Mouse (Mus musculus) CD4-positive helper T cell, adult 2 months (primary cell): Measurements from ENCODE around the gene 9930111J21Rik2.
"Not testable (repeated sequence)": the region's sequence is repeated elsewhere in the genome, so short reads cannot be mapped to it uniquely, and the experiment has no call there.

Experiments
- DNase-seq: peaks from one replicate; pipeline ENCODE4 v3.0.0-alpha.2; 2012; ENCODE audit warnings: low read depth, missing footprints, low spot score

Gene 9930111J21Rik2

DNA sequence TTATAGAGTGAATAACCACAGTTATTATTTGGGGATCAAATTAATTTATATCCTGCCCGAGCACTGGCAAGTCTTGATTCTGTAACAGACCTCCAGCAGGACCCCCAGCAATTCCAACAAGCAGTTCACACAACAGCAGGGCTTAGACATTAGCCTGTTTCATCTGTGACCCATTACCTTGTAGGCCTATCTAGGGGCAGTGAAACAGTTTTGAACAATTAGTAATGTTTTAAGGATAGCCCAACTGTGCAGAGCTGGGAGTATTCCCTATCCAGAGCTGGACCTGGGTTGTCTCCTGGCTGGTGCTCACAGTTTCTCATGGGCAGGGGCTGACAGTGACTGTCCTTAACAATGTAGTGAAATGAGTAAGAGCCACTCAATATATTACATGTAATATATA is 26.0 kb upstream of the 9930111J21Rik2 start:
- DNase-seq = no peak

DNA sequence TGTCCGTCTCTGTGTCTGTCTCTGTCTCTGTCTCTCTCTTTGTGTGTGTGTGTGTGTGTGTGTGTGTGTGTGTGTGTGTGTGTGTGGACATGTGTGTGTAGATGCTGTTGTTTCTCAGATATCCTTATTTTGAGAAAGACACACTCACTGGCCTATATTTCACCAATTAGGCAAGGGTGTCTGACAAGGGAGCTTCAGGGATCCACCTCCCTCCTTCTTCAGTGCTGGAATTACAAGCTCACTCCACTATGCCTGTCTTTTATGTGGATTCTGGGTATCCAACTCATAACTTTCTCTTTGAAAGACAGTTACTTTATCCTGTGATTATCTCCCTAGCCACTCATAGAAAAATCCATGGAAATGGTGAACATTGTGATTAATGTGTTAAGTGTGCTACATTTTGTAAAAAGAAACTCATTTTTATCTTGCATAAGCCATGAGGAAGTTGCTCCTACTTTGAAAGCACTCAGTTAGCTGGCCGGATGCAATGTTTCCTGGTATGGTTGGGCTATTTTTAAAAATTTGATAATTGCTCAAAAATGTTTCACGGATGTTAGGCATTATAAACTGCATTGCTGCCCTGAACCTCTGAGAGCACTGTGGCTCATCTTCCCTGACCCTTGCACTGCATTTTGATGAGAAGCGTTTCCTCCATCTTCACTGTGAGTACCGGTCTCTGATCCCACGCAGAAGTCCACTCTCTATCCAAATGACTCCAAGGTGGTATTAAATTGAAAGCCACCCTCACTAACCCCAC is 25.1 kb upstream of the 9930111J21Rik2 start, which contains the start of gene Ifi47:
Gene Ifi47 (plus strand): TSS at position 587 of the 757 bp plus-strand sequence.
- DNase-seq = not testable (repeated sequence)

GRCm38 (mm10) chr11:49068358-49068757 is 17.3 kb upstream of the 9930111J21Rik2 start:
- no peak for DNase-seq

GRCm38 (mm10) chr11:49063713-49064469 is 12.8 kb upstream of the 9930111J21Rik2 start, which contains the start of gene Tgtp2:
Gene Tgtp2 (minus strand): TSS chr11:49064206.
- DNase-seq = peak; percentile 76

DNA sequence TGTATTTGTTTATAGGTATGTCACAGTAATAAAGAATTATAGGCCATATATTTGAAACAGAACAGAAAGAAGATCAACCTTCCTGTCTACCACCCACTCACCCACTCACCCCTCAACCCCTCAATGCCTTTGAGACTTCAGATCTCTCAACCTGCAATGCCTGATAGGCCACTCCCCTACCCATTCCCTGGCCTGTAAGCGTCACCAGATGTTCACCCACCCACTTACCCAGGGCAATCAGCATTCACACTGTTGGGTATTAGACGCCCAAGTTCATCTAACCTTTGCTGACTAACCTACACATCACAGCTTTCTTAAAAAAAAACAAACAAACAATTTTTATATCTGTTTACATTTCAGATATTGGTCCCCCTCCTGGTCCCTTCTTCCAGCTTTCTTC is 10.8 kb upstream of the 9930111J21Rik2 start:
- DNase-seq = peak; percentile 38

- DNase-seq = not testable (repeated sequence)
Observed at GRCm38 (mm10) chr11:49060061-49060460, 9.0 kb upstream of the 9930111J21Rik2 start.

- not testable (repeated sequence) for DNase-seq
Observed at GRCm38 (mm10) chr11:49051894-49052293, 852 bp upstream of the 9930111J21Rik2 start.

- not testable (repeated sequence) for DNase-seq
Observed at GRCm38 (mm10) chr11:49050064-49050463, 978 bp downstream of the 9930111J21Rik2 start.

DNA sequence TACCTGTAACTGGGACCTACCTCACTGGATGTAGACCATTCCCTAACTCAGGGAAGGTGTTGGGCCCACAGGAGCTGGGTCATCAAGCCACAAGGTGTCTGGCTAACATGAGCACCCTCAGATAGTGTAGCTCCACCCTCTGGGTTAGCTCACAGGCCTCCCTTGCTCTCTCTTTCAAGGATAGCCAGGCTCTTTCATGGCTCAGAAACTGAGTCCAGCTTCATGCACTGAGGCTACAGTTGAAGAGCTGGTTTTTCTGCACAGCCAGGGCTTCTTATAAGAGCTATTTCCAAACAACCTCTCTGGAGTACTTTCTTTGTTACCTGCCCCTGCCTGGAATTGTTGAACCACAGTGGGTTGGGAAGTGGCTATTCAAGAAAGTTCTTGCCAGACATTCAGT is 39.0 kb downstream of the 9930111J21Rik2 start:
- DNase-seq = not testable (repeated sequence)

DNA sequence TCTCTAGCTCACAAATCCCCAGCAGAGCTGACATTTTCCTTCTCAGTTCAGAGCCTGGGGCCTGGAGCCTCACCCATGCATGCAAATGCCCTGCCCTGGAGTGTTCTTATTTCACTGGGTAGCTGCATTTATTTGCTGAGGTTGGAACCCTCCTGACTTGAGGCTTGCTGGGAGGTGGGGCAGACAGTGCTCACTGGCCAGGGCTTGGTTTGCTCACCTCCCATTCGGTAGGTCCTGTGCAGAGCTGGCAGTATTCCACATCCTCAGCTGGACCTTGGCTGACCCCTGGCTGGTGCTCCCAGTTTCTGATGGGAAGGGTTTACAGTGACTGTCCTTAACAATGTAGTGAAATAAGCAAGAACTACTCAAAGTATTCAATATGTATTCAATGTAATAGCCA is 44.3 kb downstream of the 9930111J21Rik2 start:
- DNase-seq = not testable (repeated sequence)

DNA sequence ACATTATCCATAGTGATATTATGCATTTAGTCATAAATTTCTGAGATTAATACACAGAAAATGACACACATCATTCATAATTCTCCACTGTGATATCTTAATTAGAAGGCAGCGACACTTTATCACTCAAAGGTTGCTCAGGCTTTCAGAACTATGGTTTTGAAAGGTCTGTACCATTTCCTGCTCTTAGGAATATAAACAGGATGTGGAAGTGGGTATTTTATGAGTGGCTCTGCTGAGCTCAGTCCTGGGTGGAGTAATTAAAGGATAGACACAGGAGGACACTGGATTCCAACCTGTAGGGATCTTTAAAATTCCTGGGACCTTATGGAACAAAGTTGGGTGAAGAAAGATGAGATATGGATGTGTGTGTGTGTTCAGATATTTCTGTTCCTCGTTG is 44.7 kb downstream of the 9930111J21Rik2 start:
- DNase-seq = peak; percentile 20

- peak; percentile 8 for DNase-seq
Observed at GRCm38 (mm10) chr11:49000411-49000810, 50.6 kb downstream of the 9930111J21Rik2 start.

DNA sequence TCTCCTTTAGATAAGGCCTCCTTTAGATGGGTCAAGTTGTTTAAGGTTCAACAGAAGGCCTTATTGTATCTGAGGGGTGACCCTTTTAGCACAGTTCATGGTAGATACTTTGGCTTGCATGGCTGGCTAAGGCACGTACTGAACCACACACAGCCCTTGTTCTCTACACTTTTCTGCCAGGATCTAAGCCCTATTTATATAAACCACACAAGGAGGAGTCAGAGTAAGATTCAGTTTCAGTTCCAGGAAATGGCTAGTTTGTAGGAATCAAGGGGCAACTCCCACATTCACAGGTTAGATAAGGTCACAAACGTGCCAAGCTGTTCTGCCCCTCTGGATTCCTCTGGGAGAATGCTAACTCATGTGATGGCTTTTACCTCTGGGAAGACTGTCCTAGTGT is 57.0 kb downstream of the 9930111J21Rik2 start, which contains the start of gene Tgtp1:
Gene Tgtp1 (minus strand): TSS at position 155 of the 400 bp plus-strand sequence.
- DNase-seq = peak; percentile 71

DNA sequence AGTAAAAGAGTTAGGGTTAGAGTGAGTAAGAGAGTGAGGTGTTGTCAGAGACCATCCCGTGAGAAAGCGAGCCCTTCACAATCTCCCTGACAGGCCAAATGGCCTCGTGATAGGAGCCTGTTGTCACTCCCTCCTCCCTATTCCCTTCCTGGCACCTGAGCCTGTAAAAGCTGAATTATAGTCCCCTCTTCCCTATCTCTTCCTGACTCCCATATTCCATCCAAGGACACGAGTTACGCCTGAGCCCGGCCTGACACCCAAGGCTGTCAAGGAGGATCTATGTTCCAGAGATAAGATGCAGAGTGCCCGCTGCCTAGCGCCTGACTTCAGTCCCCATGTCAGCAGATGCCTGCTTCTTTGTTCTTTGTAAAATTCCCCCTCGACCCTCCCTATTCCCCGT is 57.7 kb downstream of the 9930111J21Rik2 start:
- DNase-seq = not testable (repeated sequence)

DNA sequence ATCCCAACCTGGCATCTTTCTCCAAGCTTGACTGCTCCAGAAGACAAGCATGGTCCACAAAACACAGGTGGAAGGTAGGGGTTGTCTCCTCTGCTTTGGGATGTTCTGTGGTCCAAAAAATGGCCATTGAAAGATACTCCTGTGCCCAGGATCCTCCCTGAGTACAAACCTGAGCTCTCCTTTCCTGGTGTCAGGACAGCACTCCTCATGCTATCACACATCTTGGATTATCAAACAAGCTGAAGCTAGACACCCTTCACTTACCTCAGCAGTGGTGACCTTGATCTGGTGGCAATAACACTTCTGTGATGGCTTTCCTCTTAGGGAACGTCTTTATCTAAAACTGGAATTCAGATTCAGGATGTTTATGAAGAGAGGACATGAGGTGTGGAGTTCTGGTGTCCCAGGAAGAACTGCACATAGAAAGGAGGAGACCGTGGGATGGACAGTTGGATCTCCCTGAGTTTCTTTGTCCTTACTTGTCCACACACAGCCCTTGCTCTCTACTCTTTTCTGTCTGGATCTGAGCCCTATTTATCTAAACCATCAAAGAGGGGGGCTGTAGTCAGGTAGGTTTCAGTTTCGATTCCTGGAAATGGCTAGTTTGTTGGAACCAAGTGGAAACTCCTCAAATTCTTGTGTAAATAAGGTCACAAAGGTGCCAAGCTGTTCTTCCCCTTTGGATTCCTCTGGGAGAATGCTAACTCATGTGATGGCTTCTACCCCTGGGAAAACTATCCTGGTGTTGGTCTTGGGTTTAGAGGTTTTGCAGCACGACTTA is 59.1 kb downstream of the 9930111J21Rik2 start, which contains the start of gene Gm12185:
Gene Gm12185 (minus strand): TSS at position 487 of the 781 bp plus-strand sequence.
- DNase-seq = peak; percentile 69

- peak; percentile 40 for DNase-seq
Observed at GRCm38 (mm10) chr11:48989981-48990380, 61.1 kb downstream of the 9930111J21Rik2 start.

GRCm38 (mm10) chr11:48988219-48988618 is 62.8 kb downstream of the 9930111J21Rik2 start:
- peak; percentile 7 for DNase-seq

- not testable (repeated sequence) for DNase-seq
Observed at GRCm38 (mm10) chr11:48982848-48983247, 68.2 kb downstream of the 9930111J21Rik2 start.

- not testable (repeated sequence) for DNase-seq
Observed at GRCm38 (mm10) chr11:48980052-48980451, 71.0 kb downstream of the 9930111J21Rik2 start.

DNA sequence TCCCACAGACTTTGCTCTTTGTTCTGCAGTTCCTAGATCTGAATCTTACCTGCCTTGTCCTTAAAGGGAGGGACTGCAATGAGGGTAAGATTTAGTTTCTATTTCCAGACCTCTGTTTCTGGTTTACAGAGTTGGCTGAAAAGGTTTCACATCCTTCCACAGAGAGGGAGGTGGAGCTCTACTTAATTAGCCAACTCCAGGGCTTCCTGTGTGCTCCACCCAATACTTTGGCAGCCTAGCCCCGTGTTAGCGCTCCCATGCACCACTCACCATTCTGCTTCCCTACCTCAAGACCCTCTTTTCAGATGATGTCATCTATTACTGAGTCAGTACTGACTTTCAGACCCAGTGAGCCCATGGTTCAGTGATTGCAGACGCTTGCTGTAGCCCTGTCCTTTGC is 71.8 kb downstream of the 9930111J21Rik2 start, which contains the start of gene 9930111J21Rik1:
Gene 9930111J21Rik1 (minus strand): TSS at position 148 of the 400 bp plus-strand sequence.
- DNase-seq = not testable (repeated sequence)
